Mouse (Mus musculus) hindbrain, embryonic 15.5 days (tissue): ENCODE results near the gene Sh3bp4. TPM values are rescaled to one million over a fixed set of nuclear protein-coding genes. Genes with fewer than 3 reads are reported as not detected.

ENCODE experiments used
- ATAC-seq: fragments of 200-750 bp; cut with Nextera tagmentation; 2 replicates; pipeline ENCODE4 v1.8.0; 2017; ENCODE audit warnings: low read depth, moderate number of reproducible peaks, moderate TSS enrichment; ENCODE audit not compliant: low FRiP score
- H3K27ac ChIP-seq: fragments of 300-500 bp; sonication (generic); replicated peaks from 2 replicates; pipeline ENCODE4 v1.5.1; 2015; ENCODE audit warnings: mild to moderate bottlenecking, inconsistent platforms
- H3K27me3 ChIP-seq: fragments of 300-500 bp; sonication (generic); 2 replicates; pipeline ENCODE4 v1.6.1; 2015; ENCODE audit warnings: control low read depth, inconsistent platforms
- H3K36me3 ChIP-seq: fragments of 300-500 bp; sonication (generic); 2 replicates; pipeline ENCODE4 v1.6.1; 2015; ENCODE audit warnings: control low read depth, inconsistent platforms
- H3K4me1 ChIP-seq: fragments of 300-500 bp; sonication (generic); replicated peaks from 2 replicates; pipeline ENCODE4 v1.6.1; 2015; ENCODE audit warnings: control low read depth, inconsistent platforms
- H3K4me2 ChIP-seq: fragments of 300-500 bp; sonication (generic); 2 replicates; pipeline ENCODE4 v1.6.1; 2015; ENCODE audit warnings: moderate library complexity, mild to moderate bottlenecking, inconsistent platforms
- H3K4me3 ChIP-seq: fragments of 300-500 bp; sonication (generic); 2 replicates; pipeline ENCODE4 v1.5.1; 2015; ENCODE audit warnings: mild to moderate bottlenecking, inconsistent platforms
- H3K9ac ChIP-seq: fragments of 300-500 bp; sonication (generic); 2 replicates; pipeline ENCODE4 v1.6.1; 2015; ENCODE audit warnings: inconsistent platforms
- H3K9me3 ChIP-seq: fragments of 300-500 bp; sonication (generic); 2 replicates; pipeline ENCODE4 v1.6.1; 2016; ENCODE audit warnings: control low read depth, inconsistent platforms
- WGBS: fragments of 180-500 bp; shearing (Covaris S2); methylation state at CpG from one replicate; pipeline ENCODE4 v1.1.7; 2015; 5-methylcytosine and 5-hydroxymethylcytosine counted together
- polyA plus RNA-seq: library from polyadenylated mRNA; unstranded; fragments of >200 nt; fragmentation: Nextera tagmentation; extraction: Ambion mirVana; gene quantifications from 2 replicates; pipeline ENCODE4 v1.2.1, GENCODE M21; 2015

Sh3bp4 gene
- polyA plus RNA-seq, 1 experiment from 2014 or later: 16.2 TPM

DNA sequence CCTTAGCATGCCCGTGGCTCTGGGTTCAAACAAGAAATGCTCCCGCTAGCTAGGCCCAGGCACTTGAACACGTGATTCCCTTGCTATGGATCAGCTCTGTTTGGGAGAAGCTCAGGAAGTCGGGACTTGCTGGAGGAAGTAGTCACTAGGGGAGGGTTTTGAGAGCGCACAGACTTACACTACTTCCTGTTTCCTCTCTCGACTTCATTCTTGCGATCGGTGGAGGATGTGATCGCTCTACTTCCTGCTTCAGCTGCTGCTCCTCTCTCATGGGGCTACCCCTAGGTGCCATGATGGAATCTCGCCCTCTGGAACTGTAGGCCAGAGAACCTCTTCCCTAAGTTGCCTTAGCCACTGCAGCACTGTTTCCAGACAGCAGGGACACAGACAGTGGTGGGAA, 27.3 kb upstream of the Sh3bp4 start:
- no peak overlapping the region for H3K4me2 ChIP-seq
- no peak overlapping the region for H3K4me3 ChIP-seq
- H3K36me3 ChIP-seq: no peaks in the 10 kb centered on the region
- no peaks in the 10 kb centered on the region for H3K9me3 ChIP-seq
- no peaks in the 10 kb centered on the region for H3K27me3 ChIP-seq
- no peak overlapping the region for H3K27ac ChIP-seq
- no peak for ATAC-seq
- no peak overlapping the region for H3K9ac ChIP-seq
- WGBS: 93% methylated on average over 10 of the region's 10 CpGs
- H3K4me1 ChIP-seq: 0 out of 2 replicates have a peak, but pooled peaks cover 2% of the 10 kb centered on the region

DNA sequence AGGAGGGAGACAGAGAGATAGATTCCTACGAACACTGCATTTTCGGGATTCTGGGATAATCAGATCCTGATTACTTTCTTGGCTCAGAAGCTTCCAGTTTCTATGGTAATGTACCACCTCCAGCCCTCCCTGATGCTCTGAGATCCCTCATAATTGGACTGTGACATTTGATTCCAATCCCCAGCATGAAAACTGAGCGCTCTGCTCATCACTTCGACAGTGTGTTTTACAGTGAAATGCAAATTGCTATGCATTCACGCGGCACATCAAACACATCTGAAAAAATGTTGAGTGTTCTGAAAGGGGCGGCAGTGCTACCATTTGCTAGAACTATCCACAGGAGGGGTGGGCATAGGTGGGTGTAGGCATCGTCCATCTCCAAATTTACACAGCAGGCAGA, 24.8 kb upstream of the Sh3bp4 start:
- H3K36me3 ChIP-seq: no peaks in the 10 kb centered on the region
- H3K27ac ChIP-seq: no peak overlapping the region
- no peak overlapping the region for H3K4me3 ChIP-seq
- H3K9me3 ChIP-seq: no peaks in the 10 kb centered on the region
- ATAC-seq: no peak
- H3K4me2 ChIP-seq: no peak overlapping the region
- 61% methylated on average over 8 of the region's 8 CpGs for WGBS
- H3K27me3 ChIP-seq: no peaks in the 10 kb centered on the region
- H3K9ac ChIP-seq: no peak overlapping the region
- H3K4me1 ChIP-seq: no peaks in the 10 kb centered on the region

DNA sequence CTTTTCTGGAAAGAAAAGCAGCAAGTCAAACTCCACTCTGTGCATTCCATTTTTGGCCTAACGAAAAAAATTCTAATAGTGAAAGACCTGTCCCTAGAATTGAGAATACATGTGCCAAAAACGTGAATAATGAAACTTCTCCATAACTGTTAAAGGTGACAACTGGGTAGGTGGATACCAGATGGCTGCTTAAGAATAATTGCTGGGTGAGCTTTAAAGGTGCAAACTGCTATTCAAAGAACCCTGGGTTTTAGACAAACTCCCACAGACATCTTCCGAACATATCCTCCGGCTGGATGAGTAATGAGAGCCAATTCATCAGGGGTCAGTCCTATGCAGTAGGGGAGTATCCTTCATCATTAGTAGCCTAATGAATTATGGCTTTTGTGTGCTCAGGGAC, 20.7 kb upstream of the Sh3bp4 start:
- H3K27ac ChIP-seq: no peak overlapping the region
- no peaks in the 10 kb centered on the region for H3K4me1 ChIP-seq
- H3K36me3 ChIP-seq: no peaks in the 10 kb centered on the region
- no peak overlapping the region for H3K4me3 ChIP-seq
- no peaks in the 10 kb centered on the region for H3K27me3 ChIP-seq
- no peaks in the 10 kb centered on the region for H3K9me3 ChIP-seq
- no peak overlapping the region for H3K9ac ChIP-seq
- no peak overlapping the region for H3K4me2 ChIP-seq
- no peak for ATAC-seq
- 79% methylated on average over 4 of the region's 4 CpGs for WGBS

DNA sequence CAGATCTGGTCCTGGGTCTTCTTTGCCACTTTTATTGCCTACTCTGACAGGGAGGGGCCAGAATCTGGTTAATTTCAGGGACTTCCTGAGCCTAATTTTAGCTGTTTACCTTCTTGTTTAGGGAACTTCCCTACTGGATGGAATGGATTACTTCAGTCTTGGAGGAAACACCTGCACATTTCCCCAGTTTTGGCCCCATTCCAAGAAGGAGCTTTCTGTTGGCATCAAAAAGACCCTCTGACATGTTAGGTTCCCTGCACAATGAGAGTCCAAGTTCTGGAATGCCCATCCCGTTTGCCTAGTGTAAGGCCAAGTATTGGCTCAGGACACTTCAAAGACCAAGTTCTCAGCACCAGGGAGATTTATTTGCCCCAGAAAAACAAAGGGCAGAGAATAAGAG, 14.0 kb upstream of the Sh3bp4 start:
- 51% methylated on average over 1 of the region's 1 CpGs for WGBS
- Histone ChIP-seq H3K9ac (no peak overlapping the region), H3K27me3 (no peaks in the 10 kb centered on the region), H3K9me3 (no peaks in the 10 kb centered on the region), H3K4me1 (no peaks in the 10 kb centered on the region), H3K36me3 (no peaks in the 10 kb centered on the region), H3K4me3 (no peak overlapping the region), H3K27ac (no peak overlapping the region), H3K4me2 (no peak overlapping the region)
- no peak for ATAC-seq

DNA sequence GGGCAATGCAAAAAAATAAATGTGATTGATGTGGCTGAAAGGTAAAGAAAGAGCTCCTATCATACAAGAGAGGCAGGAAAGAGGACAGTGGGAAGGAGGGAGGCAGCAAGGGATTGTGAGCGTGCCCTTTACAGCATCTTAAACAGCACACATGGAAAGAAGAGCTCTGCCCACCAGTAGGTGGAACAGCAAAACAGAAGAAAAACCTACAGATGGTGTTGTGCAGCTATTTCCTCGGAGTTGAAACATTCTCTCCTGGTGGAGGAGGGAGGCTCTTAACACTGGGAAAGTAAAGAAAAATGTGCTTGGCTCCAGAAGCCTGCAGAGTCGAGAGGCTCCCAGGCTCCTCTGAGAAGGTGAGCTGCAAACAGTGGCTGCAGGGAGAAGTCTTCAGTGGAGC, 12.8 kb upstream of the Sh3bp4 start:
- H3K9ac ChIP-seq: no peak overlapping the region
- no peak overlapping the region for H3K27ac ChIP-seq
- ATAC-seq: no peak
- no peak overlapping the region for H3K4me3 ChIP-seq
- no peaks in the 10 kb centered on the region for H3K27me3 ChIP-seq
- H3K4me2 ChIP-seq: no peak overlapping the region
- no peaks in the 10 kb centered on the region for H3K9me3 ChIP-seq
- H3K36me3 ChIP-seq: no peaks in the 10 kb centered on the region
- no peaks in the 10 kb centered on the region for H3K4me1 ChIP-seq
- WGBS: 86% methylated on average over 3 of the region's 3 CpGs

DNA sequence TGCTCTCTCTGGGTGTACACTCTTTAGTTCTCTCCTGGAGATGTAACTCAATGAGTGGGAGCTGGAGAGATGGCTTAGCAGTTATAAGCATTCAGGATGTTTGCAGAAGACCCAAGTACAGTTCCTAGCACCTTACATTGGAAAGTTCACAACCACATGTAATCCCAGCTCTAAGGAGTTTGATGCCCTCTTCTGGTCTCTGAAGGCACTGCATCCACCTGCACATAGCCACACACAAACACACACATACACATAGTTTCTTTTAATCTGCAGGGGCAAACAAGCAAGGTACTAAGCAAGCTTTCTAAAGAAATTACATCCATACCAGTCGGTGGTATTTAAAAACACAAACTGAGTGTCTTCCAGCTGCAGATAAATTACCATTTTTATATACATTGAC, 12.2 kb upstream of the Sh3bp4 start:
- WGBS: 89% methylated on average over 1 of the region's 1 CpGs
- Histone ChIP-seq H3K36me3 (no peaks in the 10 kb centered on the region), H3K9ac (no peak overlapping the region), H3K4me2 (no peak overlapping the region), H3K4me3 (no peak overlapping the region), H3K27me3 (no peaks in the 10 kb centered on the region), H3K27ac (no peak overlapping the region), H3K4me1 (no peaks in the 10 kb centered on the region), H3K9me3 (no peaks in the 10 kb centered on the region)
- no peak for ATAC-seq

DNA sequence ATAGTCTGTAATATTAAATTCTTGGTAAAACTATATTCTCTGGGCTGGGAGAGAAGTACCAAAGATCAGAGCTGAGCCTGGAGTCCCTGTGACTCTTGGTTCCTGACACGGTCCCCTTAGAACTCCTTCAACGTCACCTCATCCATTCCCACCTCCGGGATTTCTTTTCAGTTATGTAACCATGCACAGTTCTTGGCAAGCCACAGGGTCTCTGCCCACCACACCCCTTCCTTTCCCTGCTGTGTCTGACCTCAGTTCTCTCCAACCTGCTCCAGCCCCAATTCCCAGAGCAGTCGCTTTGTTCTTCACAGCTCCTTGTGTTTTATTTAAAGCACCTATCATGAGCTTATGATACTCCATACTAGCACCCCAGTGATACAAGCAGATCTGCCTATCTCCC, 7.2 kb upstream of the Sh3bp4 start:
- H3K9me3 ChIP-seq: no peaks in the 10 kb centered on the region
- no peaks in the 10 kb centered on the region for H3K4me1 ChIP-seq
- WGBS: 75% methylated on average over 4 of the region's 4 CpGs

DNA sequence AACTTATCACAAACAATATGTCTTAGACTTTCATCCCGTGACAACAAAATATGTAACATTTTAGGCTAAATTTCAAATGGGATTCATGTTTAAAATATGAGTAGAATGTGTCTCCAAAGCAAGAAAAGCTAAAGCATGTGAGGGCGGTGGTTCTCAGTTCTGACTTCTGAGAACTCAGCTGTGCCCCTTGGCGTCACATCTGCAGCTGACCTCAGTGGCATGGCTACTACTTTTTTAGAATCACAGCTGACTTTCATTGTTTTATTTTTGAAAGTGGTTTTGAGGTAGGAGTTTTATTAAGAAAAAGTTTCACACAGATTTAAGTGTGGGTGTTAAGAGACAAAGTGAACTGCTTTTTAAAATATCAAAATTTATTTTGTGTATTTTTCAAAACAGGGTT, 6.4 kb upstream of the Sh3bp4 start:
- 94% methylated on average over 3 of the region's 3 CpGs for WGBS
- no peak for ATAC-seq
- H3K27me3 ChIP-seq: no peaks in the 10 kb centered on the region
- no peak overlapping the region for H3K4me3 ChIP-seq
- H3K27ac ChIP-seq: no peak overlapping the region
- no peak overlapping the region for H3K4me2 ChIP-seq
- H3K36me3 ChIP-seq: no peaks in the 10 kb centered on the region
- H3K9me3 ChIP-seq: no peaks in the 10 kb centered on the region
- peaks cover 5% of the 10 kb centered on the region for H3K4me1 ChIP-seq
- H3K9ac ChIP-seq: no peak overlapping the region

More for the DNA sequence above, 7.2 kb upstream of the Sh3bp4 start:
- H3K4me2 ChIP-seq: no peak overlapping the region
- no peak overlapping the region for H3K4me3 ChIP-seq
- H3K9ac ChIP-seq: no peak overlapping the region
- no peak for ATAC-seq
- H3K36me3 ChIP-seq: no peaks in the 10 kb centered on the region
- H3K27me3 ChIP-seq: no peaks in the 10 kb centered on the region
- H3K27ac ChIP-seq: no peak overlapping the region

DNA sequence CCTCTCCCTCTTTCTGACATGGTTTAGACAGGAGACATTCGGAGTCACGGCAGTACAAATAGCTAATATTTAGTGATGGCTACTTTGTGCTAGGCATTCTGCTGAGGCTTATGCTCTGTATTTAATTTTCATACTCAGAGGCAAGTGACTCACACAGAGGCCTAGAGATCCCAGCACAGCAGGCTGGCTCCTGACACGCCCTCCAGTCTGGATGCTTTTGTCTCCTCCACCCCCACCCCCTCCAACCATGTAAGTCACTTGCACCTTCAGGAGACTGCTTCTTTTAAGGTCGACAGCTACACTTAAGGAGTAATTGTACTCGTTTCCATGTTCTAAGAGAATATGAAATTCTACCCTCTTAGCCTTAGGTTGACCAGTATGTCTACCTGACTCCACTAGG, 1.4 kb upstream of the Sh3bp4 start:
- ATAC-seq: no peak

DNA sequence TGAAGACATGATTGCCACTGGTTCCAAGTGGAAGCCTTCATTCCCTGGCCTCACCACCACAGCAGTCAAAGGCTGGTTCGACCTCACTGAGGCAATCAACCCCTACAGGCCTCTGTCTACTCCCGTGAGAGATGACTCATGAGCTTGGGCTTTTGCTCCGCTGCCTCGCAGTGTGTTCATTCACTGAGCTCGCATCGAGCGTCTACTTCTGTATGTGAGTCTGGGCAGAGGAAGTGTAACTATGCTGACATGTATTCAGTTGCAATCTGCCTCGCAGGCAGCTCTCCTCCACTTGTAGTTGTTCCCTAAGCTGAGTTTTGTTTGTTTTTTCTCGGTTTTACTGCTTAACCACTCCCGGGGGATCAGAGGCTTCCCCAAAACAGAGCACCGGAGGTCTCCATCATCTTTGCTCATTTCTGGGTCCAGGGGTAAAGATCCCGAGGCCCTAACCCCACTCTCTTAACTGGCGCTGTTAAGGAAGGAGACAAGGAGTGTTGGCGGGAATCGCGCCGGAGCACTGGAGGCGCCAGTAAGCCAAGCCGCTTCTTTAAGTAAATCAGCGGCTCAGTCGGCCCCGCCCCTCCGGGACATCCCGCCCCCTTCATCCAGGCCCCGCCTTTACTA, 624 bp upstream of the Sh3bp4 start:
- Histone ChIP-seq H3K4me3 (peak overlapping the region; percentile 89), H3K9me3 (no peaks in the 10 kb centered on the region), H3K9ac (peak overlapping the region; percentile 82), H3K4me1 (peaks cover 45% of the 10 kb centered on the region), H3K27ac (peak overlapping the region; percentile 84), H3K4me2 (peak overlapping the region; percentile 89), H3K27me3 (no peaks in the 10 kb centered on the region), H3K36me3 (no peaks in the 10 kb centered on the region)
- peak; percentile 7; the same call in 1 of the 2 replicates for ATAC-seq
- under 1% methylated on average over 25 of the region's 25 CpGs for WGBS

More for the DNA sequence above, 1.4 kb upstream of the Sh3bp4 start:
- Histone ChIP-seq H3K4me2 (peak overlapping the region; percentile 89), H3K4me3 (no peak overlapping the region; the same call in 1 of the 2 replicates), H3K9ac (no peak overlapping the region), H3K27ac (no peak overlapping the region), H3K27me3 (no peaks in the 10 kb centered on the region), H3K36me3 (no peaks in the 10 kb centered on the region), H3K9me3 (no peaks in the 10 kb centered on the region), H3K4me1 (peaks cover 43% of the 10 kb centered on the region)
- 64% methylated on average over 5 of the region's 5 CpGs for WGBS

DNA sequence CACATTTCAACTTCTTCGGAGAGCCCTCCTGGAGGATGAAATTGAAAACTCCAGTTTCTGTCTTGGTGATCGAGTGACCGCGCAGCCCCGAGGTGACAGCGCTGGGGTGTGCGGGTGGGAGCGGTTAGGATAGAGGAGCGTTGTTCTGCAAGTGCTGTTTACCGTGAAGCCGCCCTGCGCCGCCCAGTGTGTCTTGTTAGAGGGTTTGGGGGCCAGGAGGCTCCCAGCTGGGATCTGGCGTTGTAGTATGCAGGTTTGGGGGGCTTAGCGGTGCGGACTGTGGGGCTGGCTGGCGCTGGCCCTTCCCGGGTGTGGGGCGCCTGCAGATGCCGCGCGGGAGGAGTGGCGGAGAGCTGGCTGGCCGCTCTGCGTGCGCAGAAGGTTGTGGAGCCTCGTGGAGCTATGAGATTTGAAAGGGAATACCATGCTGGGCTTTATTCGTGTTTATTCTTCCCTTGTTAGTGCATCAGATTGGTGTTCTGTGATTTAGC, 701 bp downstream of the Sh3bp4 start:
- peak overlapping the region; percentile 89 for H3K4me3 ChIP-seq
- no peaks in the 10 kb centered on the region for H3K27me3 ChIP-seq
- H3K9me3 ChIP-seq: no peaks in the 10 kb centered on the region
- peaks cover 46% of the 10 kb centered on the region for H3K4me1 ChIP-seq
- peak overlapping the region; percentile 89 for H3K4me2 ChIP-seq
- no peaks in the 10 kb centered on the region for H3K36me3 ChIP-seq
- H3K27ac ChIP-seq: peak overlapping the region; percentile 84
- under 1% methylated on average over 28 of the region's 28 CpGs for WGBS
- peak; percentile 28; the same call in 1 of the 2 replicates for ATAC-seq
- H3K9ac ChIP-seq: peak overlapping the region; percentile 82

DNA sequence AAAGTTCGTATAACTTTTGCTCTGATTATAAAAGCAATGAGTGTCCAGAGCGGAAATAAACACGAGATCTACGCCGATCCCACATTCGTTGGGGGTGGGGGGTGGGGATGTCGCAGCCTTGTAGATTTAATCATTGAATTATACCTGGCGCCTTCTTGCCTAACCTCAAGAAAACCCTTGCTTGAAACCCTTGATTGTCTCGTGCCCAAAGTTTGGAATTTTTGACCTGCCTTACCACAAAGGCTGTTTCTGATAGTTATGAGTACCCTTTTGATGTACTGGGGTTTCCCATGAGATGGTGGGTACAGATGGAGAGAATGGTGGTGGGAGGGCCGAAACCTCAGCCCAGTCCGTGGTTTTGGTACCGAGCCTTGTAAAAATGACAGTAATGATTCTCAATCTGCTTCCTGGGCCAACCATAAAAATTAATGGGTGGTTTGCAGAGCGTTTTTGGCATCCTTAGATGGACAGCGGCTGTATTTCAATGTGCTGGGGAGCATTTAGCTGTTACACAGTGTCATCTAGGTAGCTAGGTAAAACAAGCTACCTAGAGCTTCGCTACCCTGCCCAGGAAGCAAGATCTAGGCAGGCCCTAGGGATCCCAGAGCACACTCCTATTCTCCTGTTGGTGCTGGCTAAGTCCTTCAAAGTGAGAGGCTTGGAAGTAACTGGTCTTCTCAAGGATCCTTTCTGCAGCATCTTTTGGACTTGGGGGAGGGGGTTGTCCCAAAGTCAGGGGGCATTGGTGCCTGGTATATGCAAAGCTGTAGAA, 1.3 kb downstream of the Sh3bp4 start:
- no peaks in the 10 kb centered on the region for H3K27me3 ChIP-seq
- WGBS: 4% methylated on average over 15 of the region's 15 CpGs
- H3K4me3 ChIP-seq: peak overlapping the region; percentile 89
- no peaks in the 10 kb centered on the region for H3K9me3 ChIP-seq
- peak overlapping the region; percentile 82 for H3K9ac ChIP-seq
- no peak for ATAC-seq
- H3K36me3 ChIP-seq: no peaks in the 10 kb centered on the region
- H3K27ac ChIP-seq: peak overlapping the region; percentile 84
- H3K4me1 ChIP-seq: peaks cover 46% of the 10 kb centered on the region
- peak overlapping the region; percentile 89 for H3K4me2 ChIP-seq
